Mouse (Mus musculus): ENCODE results near the gene Gm4846. TPM values are rescaled to one million over a fixed set of nuclear protein-coding genes. Genes with fewer than 3 reads are reported as not detected.

The Gm4846 gene
- polyA plus RNA-seq (2015; fragmentation: Nextera tagmentation; extraction: Ambion mirVana): 0.11 and 0.12 TPM in 2 replicates

GRCm38 (mm10) chr1:166497488-166497887 lies at the start of gene Gm4846:
TSS of gene Gm4846 (minus strand) at chr1:166497588.

Other genes starting within 250 kb of the Gm4846 start
- gene Ildr2, start 243.4 kb downstream of the Gm4846 start, polyA plus RNA-seq (2015; fragmentation: Nextera tagmentation; extraction: Ambion mirVana): 1.4 and 2.3 TPM in 2 replicates
- 26.5 and 30.1 TPM in 2 replicates for gene Tada1, start 118.5 kb downstream of the Gm4846 start, polyA plus RNA-seq (2015; fragmentation: Nextera tagmentation; extraction: Ambion mirVana)
- gene Pogk, start 87.7 kb downstream of the Gm4846 start, polyA plus RNA-seq (2015; fragmentation: Nextera tagmentation; extraction: Ambion mirVana): 5.1 and 5.4 TPM in 2 replicates
- gene Gm4847, start 150.1 kb upstream of the Gm4846 start, polyA plus RNA-seq (2015; fragmentation: Nextera tagmentation; extraction: Ambion mirVana): not detected in 2 replicates
- gene Fmo9, start 184.3 kb upstream of the Gm4846 start, polyA plus RNA-seq (2015; fragmentation: Nextera tagmentation; extraction: Ambion mirVana): not detected in 2 replicates